Mouse (Mus musculus) midbrain, embryonic 11.5 days (tissue): ENCODE measurements around the gene Kif2a. TPM values are rescaled to one million over a fixed set of nuclear protein-coding genes. Genes with fewer than 3 reads are reported as not detected.
A peak's percentile ranks its signal among the peaks of the same experiment; 100 is the strongest.
"Not testable (repeated sequence)": the region's sequence is repeated elsewhere in the genome, so short reads cannot be mapped to it uniquely, and the experiment has no call there.

Experiments used
- ATAC-seq: fragments of 200-750 bp; cut with Nextera tagmentation; 2 replicates; pipeline ENCODE4 v1.8.0; 2017; ENCODE audit warnings: moderate TSS enrichment, moderate library complexity; ENCODE audit not compliant: low FRiP score
- DNase-seq: peaks from one replicate; pipeline ENCODE4 v3.0.0; 2015; ENCODE audit warnings: low spot score; ENCODE audit errors: missing footprints
- H3K27ac ChIP-seq: fragments of 300-500 bp; sonication (generic); 2 replicates; pipeline ENCODE4 v1.5.1; 2014; ENCODE audit warnings: low read depth, low read length
- H3K27me3 ChIP-seq: fragments of 300-500 bp; sonication (generic); 2 replicates; pipeline ENCODE4 v1.6.1; 2014; ENCODE audit warnings: mild to moderate bottlenecking, low read length, moderate library complexity, mixed read lengths; ENCODE audit not compliant: control insufficient read depth, insufficient read depth
- H3K36me3 ChIP-seq: fragments of 300-500 bp; sonication (generic); 2 replicates; pipeline ENCODE4 v1.6.1; 2014; ENCODE audit warnings: mild to moderate bottlenecking, low read length, moderate library complexity, mixed read lengths; ENCODE audit not compliant: control insufficient read depth, insufficient read depth
- H3K4me1 ChIP-seq: fragments of 300-500 bp; sonication (generic); 2 replicates; pipeline ENCODE4 v1.6.1; 2014; ENCODE audit warnings: low read length; ENCODE audit not compliant: control insufficient read depth, insufficient read depth
- H3K4me2 ChIP-seq: fragments of 300-500 bp; sonication (generic); 2 replicates; pipeline ENCODE4 v1.6.1; 2014; ENCODE audit warnings: mild to moderate bottlenecking, moderate library complexity
- H3K4me3 ChIP-seq: fragments of 300-500 bp; sonication (generic); 2 replicates; pipeline ENCODE4 v1.5.1; 2014; ENCODE audit warnings: low read depth, low read length
- H3K9ac ChIP-seq: fragments of 300-500 bp; sonication (generic); 2 replicates; pipeline ENCODE4 v1.6.1; 2014; ENCODE audit warnings: low read length
- H3K9me3 ChIP-seq: fragments of 300-500 bp; sonication (generic); 2 replicates; pipeline ENCODE4 v1.6.1; 2016; ENCODE audit warnings: low read length; ENCODE audit not compliant: control insufficient read depth
- WGBS: fragments of 180-500 bp; shearing (Covaris S2); extraction: QIAGEN DNeasy Blood & Tissue Kit; methylation state at CpG from one replicate; pipeline ENCODE4 v1.1.7; 2014; 5-methylcytosine and 5-hydroxymethylcytosine counted together
- polyA plus RNA-seq: library from polyadenylated mRNA; unstranded; fragments of >200 nt; fragmentation: Nextera tagmentation; extraction: Ambion mirVana; gene quantifications from 2 replicates; pipeline ENCODE4 v1.2.1, GENCODE M21; 2014

Kif2a gene
- polyA plus RNA-seq, 1 experiment from 2014 or later, result 30.1 TPM

GRCm38 (mm10) chr13:106928296-106928695 lies 93.6 kb downstream of the Kif2a start:
- Histone ChIP-seq H3K9ac (no peak overlapping the region), H3K4me2 (no peak overlapping the region), H3K27me3 (no peaks in the 10 kb centered on the region), H3K27ac (no peak overlapping the region), H3K9me3 (peaks cover 3% of the 10 kb centered on the region; the same call in 1 of the 2 replicates), H3K4me3 (no peak overlapping the region), H3K4me1 (no peaks in the 10 kb centered on the region), H3K36me3 (no peaks in the 10 kb centered on the region; the same call in 1 of the 2 replicates)
- ATAC-seq, result no peak
- 98% methylated on average over 4 of the region's 4 CpGs for WGBS
- no peak for DNase-seq

GRCm38 (mm10) chr13:106925921-106926320 lies 96.0 kb downstream of the Kif2a start:
- not testable (repeated sequence) for H3K27ac ChIP-seq, ATAC-seq, DNase-seq, H3K9ac ChIP-seq, H3K27me3 ChIP-seq, H3K36me3 ChIP-seq, H3K4me1 ChIP-seq, H3K4me2 ChIP-seq, H3K9me3 ChIP-seq, H3K4me3 ChIP-seq
- 90% methylated on average over 3 of the region's 3 CpGs for WGBS

GRCm38 (mm10) chr13:106918322-106919050 lies 103.4 kb downstream of the Kif2a start:
- H3K4me2 ChIP-seq, result no peak overlapping the region
- ATAC-seq (no peak), DNase-seq (peak; percentile 88)
- H3K9me3 ChIP-seq, result no peaks in the 10 kb centered on the region
- no peaks in the 10 kb centered on the region for H3K4me1 ChIP-seq
- H3K4me3 ChIP-seq, result no peak overlapping the region
- peaks cover 3% of the 10 kb centered on the region for H3K36me3 ChIP-seq
- H3K27me3 ChIP-seq, result no peaks in the 10 kb centered on the region
- no peak overlapping the region for H3K27ac ChIP-seq
- no peak overlapping the region for H3K9ac ChIP-seq
- WGBS, result 93% methylated on average over 7 of the region's 7 CpGs

GRCm38 (mm10) chr13:106913125-106913736 lies 108.7 kb downstream of the Kif2a start:
- Histone ChIP-seq H3K4me3 (no peak overlapping the region), H3K4me2 (no peak overlapping the region), H3K27me3 (no peaks in the 10 kb centered on the region), H3K27ac (no peak overlapping the region), H3K9ac (no peak overlapping the region), H3K4me1 (no peaks in the 10 kb centered on the region), H3K36me3 (peaks cover 13% of the 10 kb centered on the region), H3K9me3 (no peaks in the 10 kb centered on the region)
- no peak for DNase-seq
- ATAC-seq, result no peak
- 88% methylated on average over 3 of the region's 3 CpGs for WGBS

GRCm38 (mm10) chr13:106910096-106910495 lies 111.8 kb downstream of the Kif2a start:
- H3K4me3 ChIP-seq, result no peak overlapping the region
- H3K9ac ChIP-seq, result no peak overlapping the region
- H3K27ac ChIP-seq, result no peak overlapping the region
- H3K9me3 ChIP-seq, result no peaks in the 10 kb centered on the region
- DNase-seq, result no peak
- H3K27me3 ChIP-seq, result no peaks in the 10 kb centered on the region
- no peak overlapping the region for H3K4me2 ChIP-seq
- ATAC-seq, result no peak
- H3K4me1 ChIP-seq, result no peaks in the 10 kb centered on the region
- 95% methylated on average over 10 of the region's 10 CpGs for WGBS
- H3K36me3 ChIP-seq, result peaks cover 20% of the 10 kb centered on the region

Other genes with a start within 250 kb of the Kif2a start
- gene Ipo11, start 85.2 kb downstream of the Kif2a start, polyA plus RNA-seq, result 86.4 and 90.2 TPM in 2 replicates
- gene Dimt1, start 75.0 kb downstream of the Kif2a start, polyA plus RNA-seq, result 44.3 and 45.2 TPM in 2 replicates